Mouse (Mus musculus) layer of hippocampus, postnatal 10 days (tissue): Measurements from ENCODE around the gene Syt1. TPM values are rescaled to one million over a fixed set of nuclear protein-coding genes. Genes with fewer than 3 reads are reported as not detected.

ENCODE experiments used
- DNase-seq, 2 experiments: peaks; one replicate each; pipeline ENCODE4 v3.0.0; 2021; ENCODE audit warnings: low spot score in 2 of 2
- total RNA-seq, 2 experiments: library from RNA; stranded (reverse); gene quantifications; 2 replicates each; pipeline ENCODE4 v1.2.3; 2021

Syt1 gene
- total RNA-seq, 2 experiments from 2014 or later, result 629 to 667 TPM

GRCm38 (mm10) chr10:108581555-108582396, 429.0 kb downstream of the Syt1 start:
- no peak for DNase-seq

- peak in 1 of 2 experiments; percentile 31 for DNase-seq
Measured at GRCm38 (mm10) chr10:108580786-108581420, 429.9 kb downstream of the Syt1 start.

GRCm38 (mm10) chr10:108579396-108579795, 431.4 kb downstream of the Syt1 start:
- DNase-seq, result no peak

- no peak for DNase-seq
Measured at GRCm38 (mm10) chr10:108577611-108578010, 433.2 kb downstream of the Syt1 start.

GRCm38 (mm10) chr10:108572764-108573163, 438.0 kb downstream of the Syt1 start:
- DNase-seq, result no peak

GRCm38 (mm10) chr10:108571104-108571503, 439.7 kb downstream of the Syt1 start:
- DNase-seq, result no peak

GRCm38 (mm10) chr10:108569568-108570139, 441.1 kb downstream of the Syt1 start:
- no peak for DNase-seq

GRCm38 (mm10) chr10:108568925-108569324, 441.9 kb downstream of the Syt1 start:
- DNase-seq, result no peak

- no peak for DNase-seq
Measured at GRCm38 (mm10) chr10:108568136-108568535, 442.6 kb downstream of the Syt1 start.

GRCm38 (mm10) chr10:108567456-108567855, 443.3 kb downstream of the Syt1 start:
- DNase-seq, result no peak

GRCm38 (mm10) chr10:108559607-108559908, 451.2 kb downstream of the Syt1 start:
- DNase-seq, result no peak

GRCm38 (mm10) chr10:108558812-108559606, 451.8 kb downstream of the Syt1 start:
- DNase-seq, result no peak

- DNase-seq, result no peak
Measured at GRCm38 (mm10) chr10:108552544-108552943, 458.2 kb downstream of the Syt1 start.

GRCm38 (mm10) chr10:108545715-108546114, 465.1 kb downstream of the Syt1 start:
- no peak for DNase-seq

- no peak for DNase-seq
Measured at GRCm38 (mm10) chr10:108541555-108541954, 469.2 kb downstream of the Syt1 start.

GRCm38 (mm10) chr10:108538546-108538945, 472.2 kb downstream of the Syt1 start:
- DNase-seq, result no peak

GRCm38 (mm10) chr10:108537641-108538040, 473.1 kb downstream of the Syt1 start:
- DNase-seq, result peak in 1 of 2 experiments; percentile 24

- no peak for DNase-seq
Measured at GRCm38 (mm10) chr10:108535922-108536321, 474.9 kb downstream of the Syt1 start.

GRCm38 (mm10) chr10:108534112-108534511, 476.7 kb downstream of the Syt1 start:
- no peak for DNase-seq

- no peak for DNase-seq
Measured at GRCm38 (mm10) chr10:108532916-108533315, 477.9 kb downstream of the Syt1 start.

- no peak for DNase-seq
Measured at GRCm38 (mm10) chr10:108532283-108532682, 478.5 kb downstream of the Syt1 start.

- DNase-seq, result no peak
Measured at GRCm38 (mm10) chr10:108531641-108532040, 479.1 kb downstream of the Syt1 start.
